Mouse (Mus musculus): ENCODE data around the gene Olfr1016.

DNA sequence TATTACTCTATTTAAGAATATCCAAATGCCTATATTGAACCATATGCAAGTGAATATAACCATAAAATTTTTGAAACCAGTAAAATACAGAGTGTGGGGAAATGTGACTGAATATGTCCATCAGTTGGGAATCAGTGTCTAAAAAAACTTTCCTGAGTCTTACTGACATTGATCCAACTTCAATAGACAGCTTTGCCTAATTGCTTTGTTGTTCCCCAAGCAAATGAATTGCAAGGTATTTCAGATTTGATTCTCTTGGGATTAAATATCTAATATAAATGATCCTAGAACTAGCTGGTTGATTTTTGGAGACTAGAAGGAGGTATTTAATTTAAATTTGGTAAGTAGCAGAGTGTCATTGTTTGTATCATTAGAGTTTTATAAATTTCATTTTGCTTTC lies 29.9 kb downstream of the Olfr1016 start, which contains the start of gene Olfr1014:
- TF ChIP-seq POLR2A (IDR thresholded peaks at IDR 0.05; ENCODE audit: borderline replicate concordance, control insufficient read depth, low read depth, low read length) (no peak), CTCF (IDR thresholded peaks at IDR 0.05; ENCODE audit: control insufficient read depth, insufficient read depth, low read length) (no peak)

Measured in bone marrow, adult 2 months (tissue).